Mouse (Mus musculus): ENCODE data around the gene Glis1.

Glis1 gene

GRCm38 (mm10) chr4:107453141-107453984 lies 19.0 kb downstream of the Glis1 start:
- peak; percentile 60 for DNase-seq

GRCm38 (mm10) chr4:107457602-107458001 lies 23.2 kb downstream of the Glis1 start:
- no peak for DNase-seq

GRCm38 (mm10) chr4:107458907-107459306 lies 24.5 kb downstream of the Glis1 start:
- DNase-seq, result no peak

- no peak for DNase-seq
These were observed 25.1 kb downstream of the Glis1 start for GRCm38 (mm10) chr4:107459461-107459860.

- no peak for DNase-seq
These were observed 26.1 kb downstream of the Glis1 start for GRCm38 (mm10) chr4:107460468-107460867.

- no peak for DNase-seq
These were observed 33.4 kb downstream of the Glis1 start for GRCm38 (mm10) chr4:107467831-107468230.

GRCm38 (mm10) chr4:107468264-107468663 lies 33.9 kb downstream of the Glis1 start:
- DNase-seq, result no peak

GRCm38 (mm10) chr4:107468768-107469167 lies 34.4 kb downstream of the Glis1 start:
- DNase-seq, result no peak

- DNase-seq, result no peak
These were observed 41.9 kb downstream of the Glis1 start for GRCm38 (mm10) chr4:107476266-107476665.

- DNase-seq, result no peak
These were observed 44.6 kb downstream of the Glis1 start for GRCm38 (mm10) chr4:107479015-107479414.

- no peak for DNase-seq
These were observed 48.1 kb downstream of the Glis1 start for GRCm38 (mm10) chr4:107482541-107482940.

GRCm38 (mm10) chr4:107483556-107484220 lies 49.3 kb downstream of the Glis1 start:
- DNase-seq, result no peak

GRCm38 (mm10) chr4:107484221-107484575 lies 49.8 kb downstream of the Glis1 start:
- DNase-seq, result no peak

GRCm38 (mm10) chr4:107485903-107486302 lies 51.5 kb downstream of the Glis1 start:
- no peak for DNase-seq

GRCm38 (mm10) chr4:107489121-107489840 lies 54.9 kb downstream of the Glis1 start:
- DNase-seq, result no peak

- DNase-seq, result no peak
These were observed 58.6 kb downstream of the Glis1 start for GRCm38 (mm10) chr4:107492991-107493390.

GRCm38 (mm10) chr4:107495751-107496430 lies 61.5 kb downstream of the Glis1 start:
- DNase-seq, result no peak

GRCm38 (mm10) chr4:107497430-107497935 lies 63.1 kb downstream of the Glis1 start:
- DNase-seq, result no peak

GRCm38 (mm10) chr4:107502601-107503051 lies 68.2 kb downstream of the Glis1 start:
- DNase-seq, result no peak

- no peak for DNase-seq
These were observed 80.6 kb downstream of the Glis1 start for GRCm38 (mm10) chr4:107514981-107515380.

GRCm38 (mm10) chr4:107515626-107516025 lies 81.2 kb downstream of the Glis1 start:
- no peak for DNase-seq

GRCm38 (mm10) chr4:107518766-107519165 lies 84.4 kb downstream of the Glis1 start:
- DNase-seq, result no peak

GRCm38 (mm10) chr4:107520071-107520470 lies 85.7 kb downstream of the Glis1 start:
- DNase-seq, result no peak
